Mouse (Mus musculus): ENCODE measurements around the gene Map1lc3a.

Map1lc3a gene

DNA sequence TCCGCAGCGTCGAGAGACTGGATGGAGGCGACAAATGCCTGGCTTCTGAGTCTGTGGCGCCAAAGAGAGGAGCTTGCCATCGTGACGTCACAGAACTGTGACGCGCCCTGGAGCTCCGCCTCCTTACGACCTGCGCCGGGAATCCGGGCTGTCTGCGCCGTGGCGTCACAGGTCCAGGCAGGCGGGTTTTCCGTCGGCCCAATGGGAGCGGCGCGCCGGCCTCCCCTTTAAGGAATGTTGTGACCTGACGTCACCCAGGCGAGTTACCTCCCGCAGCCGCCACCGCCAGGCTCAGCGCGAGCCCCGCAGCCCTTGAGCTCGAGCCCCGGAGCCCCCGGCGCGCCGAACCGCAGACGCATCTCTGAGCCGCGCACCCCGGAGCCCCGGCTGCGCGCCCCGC, at the start of gene Map1lc3a:
Gene Map1lc3a, plus strand, starts transcription at position 103 of the 400 bp plus-strand sequence.
- under 1% methylated on average over 47 of the region's 47 CpGs for WGBS

DNA sequence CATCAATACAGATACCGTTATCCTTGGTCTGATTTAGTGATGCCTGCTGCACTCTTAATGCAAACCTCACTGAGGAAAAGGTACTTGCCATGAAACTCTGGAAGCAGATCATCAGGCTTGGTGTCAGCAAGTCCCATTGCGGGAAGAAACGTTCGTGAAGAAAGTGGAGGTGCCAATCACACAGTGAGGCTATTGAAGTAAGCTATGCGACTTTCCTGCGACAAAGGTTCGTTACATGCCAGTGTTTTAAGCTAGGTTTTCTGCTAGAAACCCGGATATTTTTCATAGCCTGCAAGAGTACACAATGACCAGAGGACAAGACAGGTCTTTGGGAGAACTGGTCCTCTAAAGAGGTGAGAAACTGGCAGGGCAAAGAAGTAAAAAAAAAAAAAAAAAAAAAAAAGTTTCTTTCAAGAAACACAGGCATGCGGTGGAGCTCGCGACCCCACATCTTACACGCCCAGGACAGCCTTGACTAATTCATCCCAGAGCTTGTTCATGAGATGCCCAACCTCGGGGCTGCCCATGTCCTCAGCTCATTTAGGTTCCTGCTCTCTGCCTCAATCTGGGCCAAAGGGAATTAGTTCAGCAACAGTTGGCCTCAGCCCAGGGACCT, 40.2 kb upstream of the Map1lc3a start:
- 2% methylated on average over 13 of the region's 13 CpGs for WGBS

DNA sequence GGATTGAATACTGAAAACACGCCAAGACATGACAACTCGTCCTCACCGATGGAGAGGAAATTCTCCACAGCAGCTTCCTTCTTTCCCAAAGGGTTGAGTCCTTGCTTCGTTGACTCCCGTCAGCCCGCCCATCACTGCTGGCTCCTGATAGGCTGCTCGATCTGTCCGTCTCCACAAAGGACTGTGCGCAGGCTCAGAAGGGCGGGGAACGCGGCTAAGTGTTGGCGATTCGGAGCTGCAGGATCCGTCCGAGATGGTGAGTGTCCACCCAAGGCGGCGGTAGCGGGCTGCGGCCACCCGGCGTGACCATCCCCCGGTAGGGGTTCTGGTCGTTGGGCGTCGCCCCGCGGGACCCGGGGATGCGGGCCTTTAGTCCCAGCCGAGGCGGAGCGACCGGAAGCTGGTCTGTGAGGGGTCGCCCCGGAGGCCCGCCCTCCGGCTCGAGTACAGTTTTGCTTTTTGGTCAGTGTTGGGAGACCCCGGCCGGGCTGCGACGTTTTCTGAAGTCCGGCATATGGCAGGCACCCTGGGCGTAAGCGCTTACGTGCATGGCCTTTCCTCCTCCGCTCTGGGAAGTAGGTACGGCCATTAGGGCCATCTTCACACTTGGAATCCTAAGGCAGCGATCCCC, 39.6 kb upstream of the Map1lc3a start, which contains the start of gene Dynlrb1:
Gene Dynlrb1, plus strand, starts transcription at position 172 of the 631 bp plus-strand sequence.
- under 1% methylated on average over 50 of the region's 50 CpGs for WGBS

DNA sequence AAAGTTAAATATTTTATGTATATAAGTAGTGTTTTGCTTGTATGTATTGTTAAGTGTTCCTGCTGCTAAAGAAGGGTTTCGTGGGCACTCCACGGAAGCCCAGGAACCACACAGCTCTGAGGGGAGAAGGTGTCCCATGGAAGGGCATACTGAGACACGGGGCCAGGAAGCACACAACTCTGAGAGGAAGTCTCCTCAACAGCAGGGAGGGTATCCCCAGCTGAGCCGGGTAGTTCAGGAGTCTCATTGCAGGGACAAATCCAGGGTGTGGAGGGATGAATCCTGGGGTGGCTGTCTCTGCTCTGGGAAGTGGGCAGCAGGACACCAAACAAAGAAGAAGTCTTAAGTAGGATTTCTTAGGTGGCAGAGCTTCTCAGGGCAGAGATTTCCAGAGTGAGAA, 38.8 kb upstream of the Map1lc3a start:
- WGBS = 2% methylated on average over 4 of the region's 4 CpGs

DNA sequence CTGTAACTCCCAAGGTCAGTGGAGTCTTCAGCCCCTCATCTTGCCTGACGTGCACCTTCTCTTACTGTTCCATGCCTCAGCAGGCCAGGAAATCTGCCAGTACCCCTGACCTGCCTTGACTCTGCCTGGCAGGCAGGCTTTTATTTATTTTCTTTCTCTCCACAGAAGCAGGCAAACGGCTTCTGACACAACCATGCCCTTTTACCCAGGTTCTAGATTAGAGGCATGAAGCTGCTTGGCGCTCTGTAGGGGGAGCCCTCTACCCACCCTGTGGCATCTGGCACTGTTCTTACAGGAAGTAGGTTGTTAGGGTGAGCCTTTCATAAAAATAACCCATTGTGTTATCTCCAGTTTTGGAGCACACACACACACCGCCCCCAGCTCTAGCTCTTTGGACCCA, 35.2 kb upstream of the Map1lc3a start:
- 59% methylated on average over 4 of the region's 4 CpGs for WGBS

DNA sequence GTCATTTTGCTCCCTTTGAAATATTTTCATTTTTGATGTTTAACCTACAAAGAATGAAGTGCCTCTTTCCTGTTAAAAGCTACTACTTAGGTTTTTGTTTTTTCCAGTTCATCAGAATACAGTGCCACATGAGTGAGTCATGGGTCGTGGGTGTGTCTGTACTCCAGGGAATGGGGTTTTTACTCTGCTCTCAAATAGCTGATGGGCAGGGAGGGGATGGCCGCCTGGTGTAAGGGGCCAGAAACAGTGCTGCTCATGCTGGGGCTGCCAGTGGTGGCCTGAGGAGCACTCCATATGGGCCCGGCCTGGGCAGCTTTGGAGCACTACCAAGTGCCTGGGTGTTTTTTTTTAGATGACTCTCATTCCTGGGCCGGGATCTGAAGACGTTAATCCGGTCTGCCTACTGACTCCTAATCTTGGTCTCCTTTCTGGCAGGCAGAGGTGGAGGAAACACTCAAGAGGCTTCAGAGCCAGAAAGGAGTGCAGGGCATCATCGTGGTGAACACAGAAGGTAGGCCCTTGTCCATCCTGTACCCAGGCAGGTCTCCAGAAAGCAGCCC, 33.7 kb upstream of the Map1lc3a start:
- 60% methylated on average over 7 of the region's 7 CpGs for WGBS

DNA sequence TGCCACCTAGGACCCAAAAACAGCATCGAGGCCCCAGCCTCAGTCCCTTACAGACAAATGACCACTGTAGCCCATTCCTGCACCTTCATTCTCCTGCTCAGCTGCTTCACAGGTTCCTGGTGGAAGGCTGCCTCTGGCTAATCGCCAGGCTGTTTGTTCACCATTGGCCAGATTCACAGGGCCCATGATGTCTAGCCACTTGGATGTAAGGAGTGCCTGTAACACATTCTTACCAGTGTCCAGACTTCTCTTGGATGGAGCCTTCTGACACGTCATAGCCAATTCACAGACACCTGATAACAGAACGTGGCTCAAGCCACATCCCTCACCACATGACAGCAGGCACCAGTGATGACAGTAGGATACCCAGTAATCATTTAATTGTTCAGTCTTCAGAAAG, 29.9 kb upstream of the Map1lc3a start:
- 94% methylated on average over 4 of the region's 4 CpGs for WGBS

DNA sequence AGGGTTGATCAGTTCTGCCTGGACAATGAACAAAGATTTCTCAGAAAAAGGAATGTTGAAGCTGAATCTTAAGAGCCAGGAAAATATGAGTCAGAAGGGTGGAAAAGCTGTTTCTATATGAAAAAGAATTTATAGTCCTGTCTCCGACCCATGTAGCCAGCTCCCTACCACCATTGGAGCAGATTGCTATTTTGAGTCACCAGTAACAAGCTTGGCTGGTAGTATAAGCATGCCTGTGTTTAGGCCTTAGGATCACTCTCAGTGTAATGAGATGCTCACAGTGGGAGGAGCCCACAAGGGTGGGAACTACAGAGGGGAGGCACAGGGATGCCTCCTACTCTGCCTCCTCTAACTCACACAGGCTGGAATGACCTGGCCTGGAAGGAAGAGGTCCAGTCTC, 27.9 kb upstream of the Map1lc3a start:
- 58% methylated on average over 1 of the region's 1 CpGs for WGBS

DNA sequence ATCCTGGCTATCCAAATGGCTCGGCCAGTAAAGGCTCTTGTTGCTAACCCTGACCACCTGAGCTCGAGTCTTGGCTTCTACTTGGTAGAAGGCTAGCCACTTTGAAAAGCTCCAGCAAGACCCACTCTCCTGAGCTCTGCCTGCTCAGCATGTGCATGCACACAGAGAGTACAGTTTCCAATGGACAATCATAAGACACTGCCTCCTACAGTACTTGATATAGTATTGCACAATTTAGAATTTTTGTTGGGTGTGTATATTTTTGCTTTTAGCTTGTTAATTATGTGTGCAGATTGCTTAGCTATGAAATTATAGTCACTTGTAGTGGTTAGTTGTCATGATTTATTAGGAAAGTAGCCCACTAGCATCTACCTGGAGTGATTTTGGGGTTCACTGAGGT, 27.4 kb upstream of the Map1lc3a start:
- 90% methylated on average over 2 of the region's 2 CpGs for WGBS

DNA sequence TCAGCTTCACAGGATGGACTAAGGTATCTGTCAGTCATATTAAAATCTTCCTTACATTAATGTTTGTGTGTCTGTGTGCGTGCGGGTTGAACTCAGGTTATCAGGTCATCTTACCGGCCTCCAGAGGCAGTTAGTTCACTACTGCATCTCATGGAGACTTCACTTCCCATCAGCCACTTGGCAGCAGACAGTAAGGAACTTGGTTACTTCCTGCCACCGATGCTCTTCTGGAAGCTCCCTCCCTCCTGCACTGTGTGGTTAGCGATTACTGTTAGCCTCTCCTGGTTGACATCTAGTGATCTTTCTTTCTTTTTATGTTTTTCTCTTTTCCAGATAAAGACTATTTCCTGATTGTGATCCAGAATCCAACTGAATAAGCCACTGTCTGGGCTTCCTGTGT, 26.5 kb upstream of the Map1lc3a start:
- WGBS = 89% methylated on average over 5 of the region's 5 CpGs

DNA sequence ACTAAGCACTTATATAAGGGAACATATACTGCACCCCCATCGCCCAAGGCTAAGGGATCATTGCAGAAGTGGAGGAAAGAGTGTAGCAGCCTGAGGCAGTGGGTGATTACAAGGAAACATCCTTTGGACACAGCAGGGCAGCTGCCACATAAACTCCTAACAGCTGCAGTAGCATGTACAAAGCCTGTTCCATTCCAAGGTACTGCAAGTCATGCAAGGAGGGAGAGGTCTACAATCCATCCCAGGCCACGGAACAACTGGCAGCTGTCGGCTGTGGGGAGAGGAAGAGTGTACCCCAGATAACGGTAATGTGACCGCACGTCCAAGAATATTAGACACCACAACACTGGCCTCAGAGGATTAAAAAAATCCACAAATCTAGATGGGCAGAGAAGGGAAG, 10.6 kb upstream of the Map1lc3a start:
- WGBS = 92% methylated on average over 6 of the region's 6 CpGs

DNA sequence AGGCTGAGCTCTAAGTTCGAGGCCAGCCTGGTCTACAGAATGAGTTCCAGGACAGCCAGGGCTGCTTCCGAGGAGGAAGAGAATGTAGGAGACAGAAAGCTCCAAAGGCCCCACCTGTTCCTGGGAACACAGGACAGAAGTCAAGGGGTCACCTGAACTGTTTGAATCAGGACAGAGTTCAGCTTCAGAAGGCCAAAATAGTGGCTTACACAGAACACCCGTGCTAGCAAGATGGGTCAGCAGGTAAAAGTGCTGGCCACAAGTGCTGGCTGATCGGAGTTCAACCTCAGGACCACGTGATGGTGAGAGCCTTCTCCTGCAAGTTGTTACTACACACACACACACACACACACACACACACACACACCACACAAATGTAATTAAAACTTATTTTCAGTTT, 9.2 kb upstream of the Map1lc3a start:
- WGBS = 88% methylated on average over 5 of the region's 5 CpGs

DNA sequence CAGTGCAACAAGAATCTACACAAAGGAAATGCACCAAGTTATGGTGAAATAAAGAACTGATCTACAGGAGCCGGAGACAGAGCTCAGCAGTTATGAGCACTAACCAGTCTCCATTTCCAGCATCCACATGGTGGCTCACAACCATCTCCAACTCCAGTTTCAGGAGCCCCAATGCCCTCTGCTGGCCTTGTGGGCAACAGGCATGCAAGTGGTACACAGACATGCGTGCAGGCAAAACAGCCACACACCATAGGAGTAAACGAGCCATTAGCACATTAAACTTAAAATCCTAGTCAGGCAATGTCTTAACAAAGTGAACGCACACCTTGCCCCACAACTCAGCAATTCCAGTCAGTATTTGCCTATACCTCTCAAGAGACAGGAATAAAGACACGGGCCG, 4.1 kb upstream of the Map1lc3a start:
- WGBS = 81% methylated on average over 6 of the region's 6 CpGs

DNA sequence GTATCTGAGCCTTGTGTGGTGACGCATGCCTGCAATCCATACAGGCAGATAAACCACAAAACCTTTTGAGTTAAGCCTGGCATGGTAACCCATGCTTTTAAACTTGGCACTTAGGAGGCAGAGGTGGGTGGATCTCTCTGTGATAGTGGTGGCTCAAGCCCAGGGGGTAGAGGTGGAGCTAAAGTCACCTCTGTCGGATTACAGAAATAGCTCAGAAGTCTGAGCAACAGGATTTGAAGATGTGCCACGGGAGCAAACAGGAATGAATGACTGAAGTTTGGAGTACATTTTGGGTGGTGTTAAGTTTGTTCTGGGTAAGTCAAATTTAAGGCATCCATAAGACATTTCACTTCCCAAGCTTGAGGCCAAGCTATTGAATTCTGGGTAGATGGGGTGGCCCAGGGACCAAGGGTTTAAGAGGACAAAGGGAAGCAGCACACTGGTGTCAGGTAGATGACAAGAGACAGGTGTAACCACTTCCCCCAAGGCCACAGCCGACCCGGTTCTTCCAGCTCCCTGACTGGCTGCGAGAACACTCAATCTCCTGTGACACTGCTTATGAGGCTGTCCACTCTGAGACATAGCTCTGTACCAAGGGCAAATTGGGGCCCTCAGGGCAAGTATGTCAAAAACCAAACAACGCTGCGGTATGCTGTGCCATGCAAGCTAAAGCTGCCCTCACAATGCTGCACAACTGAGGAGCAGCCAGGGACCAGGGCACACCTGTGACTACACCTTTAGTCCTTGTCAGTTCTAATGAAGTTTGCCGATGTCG, 3.5 kb upstream of the Map1lc3a start:
- WGBS = 82% methylated on average over 10 of the region's 10 CpGs

DNA sequence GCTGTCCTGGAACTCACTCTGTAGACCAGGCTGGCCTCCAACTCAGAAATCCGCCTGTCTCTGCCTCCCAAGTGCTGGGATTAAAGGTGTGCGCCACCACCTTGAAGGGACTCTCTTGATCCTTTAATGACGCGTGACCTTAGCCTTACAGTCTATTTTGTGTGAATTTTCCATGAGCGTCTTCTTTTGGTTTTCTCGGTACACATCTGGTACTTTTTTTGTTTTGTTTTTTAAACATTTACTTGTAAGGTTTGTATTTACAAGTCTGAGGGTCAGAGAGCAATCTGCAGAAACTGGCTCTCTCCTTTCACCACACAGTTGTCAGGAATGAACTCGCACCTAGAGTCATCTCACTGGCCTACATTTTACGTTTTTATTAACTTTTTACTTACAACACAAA, 2.5 kb upstream of the Map1lc3a start:
- 93% methylated on average over 8 of the region's 8 CpGs for WGBS

DNA sequence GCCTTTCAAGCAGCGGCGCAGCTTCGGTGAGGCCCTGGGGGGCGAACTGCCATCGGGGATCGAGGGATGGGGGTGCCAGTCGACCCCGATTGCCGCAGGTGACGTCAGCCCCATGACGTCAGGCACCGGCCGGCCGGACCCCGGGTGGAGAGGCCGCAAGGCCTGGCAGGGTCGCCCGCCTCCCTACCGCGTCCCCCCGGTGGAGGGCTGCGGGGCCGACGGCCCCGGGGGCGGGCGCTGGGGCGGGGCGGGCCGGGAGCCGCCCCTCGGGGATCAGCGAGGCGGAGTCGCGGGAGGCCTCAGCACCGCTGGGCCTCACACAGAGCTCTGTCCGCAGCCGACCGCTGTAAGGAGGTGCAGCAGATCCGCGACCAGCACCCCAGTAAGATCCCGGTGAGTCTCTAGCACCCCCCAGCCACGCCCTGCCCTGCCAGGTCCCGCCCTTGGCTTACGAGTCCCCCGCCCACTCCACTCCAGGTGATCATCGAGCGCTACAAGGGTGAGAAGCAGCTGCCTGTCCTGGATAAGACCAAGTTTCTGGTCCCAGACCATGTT, 601 bp downstream of the Map1lc3a start:
- WGBS = 1% methylated on average over 49 of the region's 49 CpGs

DNA sequence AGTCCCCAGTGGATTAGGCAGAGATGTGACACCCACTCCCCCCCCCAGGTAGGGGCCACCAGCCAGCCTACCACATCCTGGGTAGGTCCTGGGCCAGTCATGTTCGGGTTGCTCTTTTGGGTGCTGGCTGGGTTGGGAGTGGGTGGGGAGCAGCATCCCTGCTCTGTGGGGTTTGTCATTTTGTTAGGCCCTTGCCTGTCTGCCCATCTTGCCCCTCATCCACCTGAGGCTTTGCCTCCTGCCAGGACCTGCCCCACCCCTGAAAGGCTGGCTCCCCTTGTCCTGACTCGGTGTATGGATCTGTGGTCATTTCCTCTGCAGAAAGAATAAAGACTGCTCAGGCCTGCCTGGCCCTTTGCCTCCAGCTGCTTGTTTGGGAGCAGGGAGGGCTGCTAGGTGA, 1.6 kb downstream of the Map1lc3a start:
- whole genome bisulfite sequencing = 64% methylated on average over 2 of the region's 2 CpGs

DNA sequence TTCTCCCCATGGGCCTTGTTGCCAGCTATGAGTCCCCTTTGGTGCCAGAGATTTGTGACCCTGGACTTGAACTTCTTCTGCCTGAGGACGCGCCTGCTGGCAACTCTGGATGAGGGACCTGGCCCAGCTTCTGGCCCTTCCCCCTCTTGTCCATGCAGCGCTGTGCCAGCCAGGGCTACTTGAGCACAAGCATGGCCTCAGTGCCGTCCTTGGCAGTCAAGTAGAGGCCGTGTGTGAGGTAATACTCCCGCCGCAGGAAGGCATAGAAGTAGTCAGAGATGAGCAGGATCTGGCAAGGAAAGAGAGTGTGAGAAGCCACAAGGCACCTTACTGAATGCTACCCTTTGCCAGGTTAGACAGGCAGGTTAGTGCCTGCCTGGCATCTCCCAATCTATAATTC, 2.3 kb downstream of the Map1lc3a start:
- WGBS = 59% methylated on average over 7 of the region's 7 CpGs

DNA sequence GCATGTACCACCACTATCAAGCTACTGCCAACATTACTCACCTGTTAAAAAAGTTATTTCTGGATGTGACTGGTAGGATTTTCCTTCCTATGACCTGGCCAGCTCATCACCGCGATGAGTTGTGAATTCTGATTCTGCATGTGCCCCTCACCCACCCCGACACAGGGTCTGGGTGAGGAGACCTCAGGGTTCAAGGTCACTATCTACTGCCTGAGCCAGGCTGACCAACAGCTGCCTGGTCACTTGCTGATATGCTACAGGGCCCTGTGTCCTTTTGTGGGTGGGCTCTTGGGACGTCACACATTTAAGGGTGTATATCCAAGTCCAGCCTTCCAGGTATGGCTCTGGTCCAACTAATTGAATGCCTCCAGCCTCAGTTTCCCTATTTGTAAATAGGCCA, 3.1 kb downstream of the Map1lc3a start:
- 86% methylated on average over 4 of the region's 4 CpGs for WGBS

DNA sequence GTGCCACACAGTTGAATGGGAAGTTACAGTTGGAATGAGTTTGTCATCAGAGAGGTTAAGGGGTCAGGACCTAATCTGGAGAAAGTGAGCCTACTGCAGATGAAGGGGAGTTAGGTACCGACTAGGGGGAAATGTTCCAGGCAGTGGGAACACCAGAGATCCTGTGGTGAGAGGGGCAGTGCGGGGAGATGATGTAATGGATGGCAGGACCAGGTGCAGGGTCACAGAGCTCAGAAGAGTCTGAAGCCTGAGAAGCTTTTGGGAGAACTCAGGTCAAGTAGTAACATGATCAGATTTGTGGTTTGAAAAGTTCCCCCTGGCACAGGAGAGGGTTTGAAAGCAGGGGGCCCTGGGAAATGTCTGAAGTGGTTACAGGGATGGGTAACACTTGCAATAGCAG, 4.0 kb downstream of the Map1lc3a start:
- WGBS = 82% methylated on average over 2 of the region's 2 CpGs

DNA sequence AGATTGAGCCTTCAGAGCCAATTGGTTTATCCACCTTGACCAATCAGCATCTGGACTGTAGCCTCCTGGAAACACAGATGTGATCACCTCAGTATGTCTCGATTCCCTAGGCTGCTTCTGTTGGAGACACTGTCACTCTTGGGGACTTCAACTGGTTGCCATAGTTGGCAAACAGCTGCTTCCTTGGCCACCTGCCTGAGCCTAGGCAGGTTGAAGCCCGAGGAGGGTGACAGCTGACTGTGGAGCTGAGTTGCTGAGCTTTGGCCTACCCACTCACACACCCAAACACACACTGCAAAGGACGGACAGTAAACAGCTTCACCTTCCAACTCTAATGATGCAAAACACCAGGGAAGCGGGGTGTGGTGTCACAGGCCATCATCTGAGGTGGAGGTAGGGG, 7.7 kb downstream of the Map1lc3a start:
- 62% methylated on average over 4 of the region's 4 CpGs for WGBS

DNA sequence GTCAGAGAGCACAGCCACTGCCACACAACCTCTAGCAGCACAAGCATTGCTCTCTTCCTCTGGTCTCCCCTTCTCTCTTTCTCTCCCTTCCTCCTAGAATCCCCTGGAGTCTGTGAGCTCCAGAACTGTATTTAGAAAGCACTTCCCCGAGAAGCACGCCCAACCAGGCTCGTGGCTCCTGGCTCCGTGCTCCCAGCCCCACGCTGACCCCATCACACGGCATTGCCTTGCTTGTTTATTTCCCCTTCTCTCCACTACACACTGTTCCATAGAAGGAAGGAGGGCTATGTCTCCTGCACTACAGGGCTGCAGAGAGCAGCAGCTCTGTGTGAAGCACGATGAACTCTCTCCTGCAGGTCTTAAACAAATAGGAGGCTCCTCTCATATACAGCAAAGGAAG, 8.6 kb downstream of the Map1lc3a start:
- 70% methylated on average over 7 of the region's 7 CpGs for WGBS

Measured in cerebral cortex, adult 2 months (tissue).